Mouse (Mus musculus) neural tube, embryonic 10.5 days (tissue): ENCODE results near the gene Gm17727.
"Not testable (repeated sequence)": the region's sequence is repeated elsewhere in the genome, so short reads cannot be mapped to it uniquely, and the experiment has no call there.

Experiments
- DNase-seq: peaks from one replicate; pipeline ENCODE4 v3.0.0-alpha.2; 2017; ENCODE audit warnings: low spot score; ENCODE audit errors: extremely low spot score

The Gm17727 gene

DNA sequence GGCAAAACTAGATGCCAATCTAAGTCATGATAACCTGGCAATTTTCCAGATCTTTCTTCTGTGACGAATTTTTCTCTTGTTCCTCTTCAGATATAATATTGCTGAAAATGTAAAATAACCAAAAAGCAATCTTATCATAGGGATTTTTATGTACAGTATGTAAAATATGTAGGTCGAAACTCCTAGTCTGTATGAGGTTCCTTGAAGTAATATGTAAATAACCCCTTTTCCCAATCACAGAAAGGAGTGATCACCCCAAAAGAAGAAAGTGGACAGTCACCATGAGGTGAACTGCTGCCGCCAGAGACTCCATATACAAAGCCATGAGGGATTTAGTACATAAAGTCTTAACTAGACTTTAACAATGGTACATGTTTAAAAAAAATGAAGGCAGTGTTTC is at the start of gene Gm17727:
Gm17727 (minus strand) TSS at position 101 of the 400 bp plus-strand sequence.
- no peak for DNase-seq

DNA sequence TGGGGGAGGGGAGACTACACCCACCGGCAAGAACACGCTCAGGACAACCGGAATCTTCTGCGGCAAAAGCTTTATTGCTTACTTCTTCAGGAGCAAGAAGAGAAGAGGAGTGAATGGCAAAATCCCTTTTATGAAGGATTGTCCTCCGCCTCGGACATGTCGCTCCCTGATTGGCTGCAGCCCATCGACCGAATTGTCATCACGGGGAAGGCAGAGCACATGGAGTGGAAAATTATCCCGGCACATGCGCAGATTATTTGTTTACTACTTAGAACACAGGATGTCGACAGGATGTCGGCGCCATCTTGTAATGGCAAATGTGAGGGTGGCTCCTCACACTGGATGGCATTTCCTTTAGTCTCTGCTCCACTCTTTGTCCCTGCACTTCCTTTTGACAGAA is 40.0 kb upstream of the Gm17727 start:
- DNase-seq: not testable (repeated sequence)

DNA sequence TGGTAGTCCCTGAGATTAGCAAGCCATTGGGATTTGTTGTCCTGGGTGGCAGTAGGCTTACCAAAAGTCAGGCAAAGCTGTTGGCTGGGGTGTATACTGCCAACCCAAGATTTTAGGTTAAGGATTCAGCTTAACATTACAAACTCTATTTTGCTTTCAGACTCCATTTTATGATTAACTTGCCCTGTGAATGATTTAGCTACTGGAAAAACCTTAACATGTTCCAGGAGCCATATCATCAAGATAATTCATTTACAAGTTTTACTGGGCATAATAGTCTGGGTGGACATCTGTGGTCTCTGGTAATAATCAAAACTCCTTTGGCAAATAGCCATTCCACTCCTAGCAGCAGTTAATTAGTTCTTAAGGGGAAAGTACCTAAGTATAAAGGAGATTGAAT is 20.2 kb upstream of the Gm17727 start:
- no peak for DNase-seq

DNA sequence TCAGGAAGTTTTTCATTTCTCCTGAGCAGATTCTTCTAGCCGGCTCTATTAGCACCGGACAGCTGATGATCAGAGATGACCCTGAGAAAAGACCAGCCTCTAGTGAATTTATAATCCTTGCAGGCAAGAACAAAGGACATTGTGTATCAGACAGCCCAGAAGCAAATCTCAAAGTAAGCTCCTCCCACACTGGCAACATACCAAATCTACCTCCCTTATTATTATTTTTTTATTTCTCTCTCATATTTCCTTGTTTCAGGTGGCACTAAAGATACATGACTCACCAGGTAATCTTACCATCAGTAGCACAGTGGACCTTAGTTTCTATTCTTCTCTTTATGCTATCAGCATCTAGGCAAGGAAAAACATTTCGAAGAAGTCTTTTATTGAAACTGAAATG is 12.1 kb upstream of the Gm17727 start, which contains the start of the genes Gm27235 and D730048I06Rik:
Gm27235 (minus strand) TSS at position 101 of the 400 bp plus-strand sequence.
D730048I06Rik (minus strand) TSS at position 112 of the 400 bp plus-strand sequence.
- DNase-seq: no peak

DNA sequence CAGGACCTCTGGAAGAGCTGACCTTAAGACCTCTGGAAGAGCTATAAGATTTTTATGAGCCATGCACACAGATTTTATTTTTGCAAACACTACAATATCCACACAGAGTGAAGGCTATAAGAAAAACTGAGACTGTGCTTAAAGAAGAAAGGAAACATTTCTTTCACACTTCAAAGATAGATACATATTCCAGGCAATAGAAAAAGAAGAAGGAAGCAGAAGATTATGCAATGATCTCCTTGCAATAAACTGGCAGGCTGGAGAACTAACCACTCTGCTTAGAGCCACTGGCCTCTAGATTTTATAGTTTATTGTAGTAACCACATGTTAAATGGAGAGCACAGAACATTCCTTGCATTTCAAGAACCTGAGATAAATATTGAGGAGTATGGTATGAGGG is 21.1 kb downstream of the Gm17727 start:
- no peak for DNase-seq

DNA sequence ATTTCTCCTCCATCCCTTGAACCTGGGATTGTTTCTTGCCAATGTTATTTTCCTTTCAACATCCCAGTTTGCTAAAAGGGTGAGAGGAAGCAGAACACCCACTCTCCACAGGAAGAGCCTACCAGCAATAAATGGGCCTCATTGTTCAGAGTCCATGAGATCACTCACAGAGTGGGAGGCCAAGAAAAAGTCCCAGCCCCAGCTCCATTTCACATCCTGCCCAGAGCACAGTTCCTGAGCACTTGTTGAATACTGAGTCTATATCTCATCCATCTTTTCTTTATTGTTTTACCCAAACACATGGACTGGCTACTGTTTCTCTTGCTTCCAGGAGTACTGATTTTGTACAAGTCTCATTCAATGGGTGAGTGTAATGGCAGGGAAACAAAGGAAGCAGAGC is 37.2 kb downstream of the Gm17727 start, which contains the start of gene Gm17677:
Gm17677 (plus strand) TSS at position 301 of the 400 bp plus-strand sequence.
- DNase-seq: no peak
